Mouse (Mus musculus): Measurements from ENCODE around the gene Prpf38b. TPM values are rescaled to one million over a fixed set of nuclear protein-coding genes. Genes with fewer than 3 reads are reported as not detected.

The Prpf38b gene
- polyA plus RNA-seq, 1 experiment, result 113 TPM

GRCm38 (mm10) chr3:108940001-108940633 is 28.6 kb upstream of the Prpf38b start, which contains the start of gene Gm9857:
TSS of gene Gm9857 (minus strand) at chr3:108940445.
- Histone ChIP-seq H3K9ac (ENCODE audit: low read depth, poor library complexity, severe bottlenecking) (no peak within 1 kb of the TSS), H3K9me3 (replicated peaks; ENCODE audit: control insufficient read depth, insufficient read depth, low read length, poor library complexity, severe bottlenecking) (peaks cover 14% of the 10 kb centered on the region), H3K4me1 (ENCODE audit: control insufficient read depth, insufficient read depth, low read length) (no peaks in the 10 kb centered on the region), H3K4me3 (ENCODE audit: low read depth, low read length) (peak within 1 kb of the TSS; percentile 11), H3K27me3 (ENCODE audit: control insufficient read depth, insufficient read depth, low read length, poor library complexity, severe bottlenecking) (peaks cover 11% of the 10 kb centered on the region), H3K27ac (ENCODE audit: insufficient read depth, low read length) (no peak within 1 kb of the TSS), H3K36me3 (ENCODE audit: control insufficient read depth, insufficient read depth, low read length, poor library complexity, severe bottlenecking) (no peaks in the 10 kb centered on the region)
- no peak for TF ChIP-seq CTCF (IDR thresholded peaks at IDR 0.05; ENCODE audit: low read depth, low read length)
- TF ChIP-seq POLR2A (IDR thresholded peaks at IDR 0.05; ENCODE audit: insufficient read depth, low read length), result no peak
- TF ChIP-seq EP300 (IDR thresholded peaks at IDR 0.05; ENCODE audit: insufficient read depth, low read depth, low read length), result no peak

GRCm38 (mm10) chr3:108939573-108939972 is 28.0 kb upstream of the Prpf38b start, which contains the start of gene Henmt1:
TSS of gene Henmt1 (plus strand) at chr3:108939873.
- TF ChIP-seq EP300 (IDR thresholded peaks at IDR 0.05; ENCODE audit: insufficient read depth, low read depth, low read length), result no peak
- TF ChIP-seq CTCF (IDR thresholded peaks at IDR 0.05; ENCODE audit: low read depth, low read length), result no peak
- TF ChIP-seq POLR2A (IDR thresholded peaks at IDR 0.05; ENCODE audit: insufficient read depth, low read length), result no peak
- peaks cover 14% of the 10 kb centered on the region for H3K9me3 ChIP-seq (replicated peaks; ENCODE audit: control insufficient read depth, insufficient read depth, low read length, poor library complexity, severe bottlenecking)
- peaks cover 11% of the 10 kb centered on the region for H3K27me3 ChIP-seq (ENCODE audit: control insufficient read depth, insufficient read depth, low read length, poor library complexity, severe bottlenecking)
- peak within 1 kb of the TSS; percentile 11 for H3K4me3 ChIP-seq (ENCODE audit: low read depth, low read length)
- no peak within 1 kb of the TSS for H3K27ac ChIP-seq (ENCODE audit: insufficient read depth, low read length)
- H3K9ac ChIP-seq (ENCODE audit: low read depth, poor library complexity, severe bottlenecking), result no peak within 1 kb of the TSS
- H3K4me1 ChIP-seq (ENCODE audit: control insufficient read depth, insufficient read depth, low read length), result no peaks in the 10 kb centered on the region
- H3K36me3 ChIP-seq (ENCODE audit: control insufficient read depth, insufficient read depth, low read length, poor library complexity, severe bottlenecking), result no peaks in the 10 kb centered on the region

DNA sequence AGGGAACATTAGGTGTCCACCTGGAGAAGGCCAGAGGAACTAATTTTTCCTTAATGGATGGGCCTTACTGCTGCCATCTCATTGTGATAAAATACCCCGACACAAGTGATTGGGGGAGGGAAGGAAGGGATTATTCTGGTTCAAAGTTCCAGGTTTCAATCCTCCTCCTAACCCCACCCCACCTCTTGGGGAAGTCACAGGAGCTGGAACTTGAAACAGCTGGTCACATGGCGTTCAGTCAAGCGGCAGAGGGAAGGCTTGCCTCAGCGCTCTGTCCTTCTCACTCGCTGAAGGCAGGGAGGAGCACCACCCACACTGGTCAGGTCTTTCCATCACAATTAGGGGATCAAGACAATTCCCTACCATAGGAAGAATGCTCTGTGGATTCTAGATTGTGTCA is 27.2 kb upstream of the Prpf38b start:
- Histone ChIP-seq H3K4me1 (ENCODE audit: control insufficient read depth, insufficient read depth, low read length) (no peaks in the 10 kb centered on the region), H3K9ac (ENCODE audit: low read depth, poor library complexity, severe bottlenecking) (no peak overlapping the region), H3K27ac (ENCODE audit: insufficient read depth, low read length) (no peak overlapping the region), H3K36me3 (ENCODE audit: control insufficient read depth, insufficient read depth, low read length, poor library complexity, severe bottlenecking) (no peaks in the 10 kb centered on the region), H3K9me3 (replicated peaks; ENCODE audit: control insufficient read depth, insufficient read depth, low read length, poor library complexity, severe bottlenecking) (peaks cover 14% of the 10 kb centered on the region), H3K27me3 (ENCODE audit: control insufficient read depth, insufficient read depth, low read length, poor library complexity, severe bottlenecking) (peaks cover 11% of the 10 kb centered on the region), H3K4me3 (ENCODE audit: low read depth, low read length) (no peak overlapping the region)
- TF ChIP-seq EP300 (IDR thresholded peaks at IDR 0.05; ENCODE audit: insufficient read depth, low read depth, low read length), result no peak
- no peak for TF ChIP-seq CTCF (IDR thresholded peaks at IDR 0.05; ENCODE audit: low read depth, low read length)
- no peak for TF ChIP-seq POLR2A (IDR thresholded peaks at IDR 0.05; ENCODE audit: insufficient read depth, low read length)

- Histone ChIP-seq H3K27me3 (ENCODE audit: control insufficient read depth, insufficient read depth, low read length, poor library complexity, severe bottlenecking) (peaks cover under 1% of the 10 kb centered on the region; the same call in 1 of the 2 replicates), H3K9ac (ENCODE audit: low read depth, poor library complexity, severe bottlenecking) (no peak overlapping the region), H3K4me3 (ENCODE audit: low read depth, low read length) (no peak overlapping the region), H3K4me1 (ENCODE audit: control insufficient read depth, insufficient read depth, low read length) (no peaks in the 10 kb centered on the region), H3K36me3 (ENCODE audit: control insufficient read depth, insufficient read depth, low read length, poor library complexity, severe bottlenecking) (no peaks in the 10 kb centered on the region), H3K27ac (ENCODE audit: insufficient read depth, low read length) (no peak overlapping the region), H3K9me3 (replicated peaks; ENCODE audit: control insufficient read depth, insufficient read depth, low read length, poor library complexity, severe bottlenecking) (peaks cover 9% of the 10 kb centered on the region)
- no peak for TF ChIP-seq POLR2A (IDR thresholded peaks at IDR 0.05; ENCODE audit: insufficient read depth, low read length)
- no peak for TF ChIP-seq CTCF (IDR thresholded peaks at IDR 0.05; ENCODE audit: low read depth, low read length)
- TF ChIP-seq EP300 (IDR thresholded peaks at IDR 0.05; ENCODE audit: insufficient read depth, low read depth, low read length), result no peak
Measured at GRCm38 (mm10) chr3:108933557-108933956, 22.0 kb upstream of the Prpf38b start.

- H3K4me3 ChIP-seq (ENCODE audit: low read depth, low read length), result no peak overlapping the region
- H3K27me3 ChIP-seq (ENCODE audit: control insufficient read depth, insufficient read depth, low read length, poor library complexity, severe bottlenecking), result no peaks in the 10 kb centered on the region
- no peak overlapping the region for H3K9ac ChIP-seq (ENCODE audit: low read depth, poor library complexity, severe bottlenecking)
- no peaks in the 10 kb centered on the region for H3K36me3 ChIP-seq (ENCODE audit: control insufficient read depth, insufficient read depth, low read length, poor library complexity, severe bottlenecking)
- no peak overlapping the region for H3K27ac ChIP-seq (ENCODE audit: insufficient read depth, low read length)
- no peaks in the 10 kb centered on the region for H3K4me1 ChIP-seq (ENCODE audit: control insufficient read depth, insufficient read depth, low read length)
- H3K9me3 ChIP-seq (replicated peaks; ENCODE audit: control insufficient read depth, insufficient read depth, low read length, poor library complexity, severe bottlenecking), result peaks cover 6% of the 10 kb centered on the region
- TF ChIP-seq EP300 (IDR thresholded peaks at IDR 0.05; ENCODE audit: insufficient read depth, low read depth, low read length) (no peak), CTCF (IDR thresholded peaks at IDR 0.05; ENCODE audit: low read depth, low read length) (no peak), POLR2A (IDR thresholded peaks at IDR 0.05; ENCODE audit: insufficient read depth, low read length) (no peak)
Measured at GRCm38 (mm10) chr3:108926308-108926707, 14.8 kb upstream of the Prpf38b start.

DNA sequence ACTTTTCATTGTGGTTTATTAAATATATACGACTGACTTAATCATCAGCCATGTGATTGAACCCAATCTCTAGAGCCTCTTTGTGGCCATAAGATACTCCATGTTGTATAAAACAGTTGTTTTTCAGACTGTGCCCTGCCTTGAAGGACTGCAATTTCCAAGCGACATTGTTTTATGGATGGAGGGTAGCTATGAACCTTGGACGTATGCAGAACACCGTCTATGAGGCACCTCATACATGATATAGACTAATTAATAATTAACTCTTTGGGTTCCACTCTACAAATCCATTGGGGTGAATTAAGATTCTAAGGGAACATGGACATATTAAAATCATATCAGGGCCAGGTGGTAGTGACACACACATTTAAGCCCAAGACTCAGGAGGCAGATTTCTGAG is 14.2 kb upstream of the Prpf38b start:
- no peak overlapping the region for H3K27ac ChIP-seq (ENCODE audit: insufficient read depth, low read length)
- H3K36me3 ChIP-seq (ENCODE audit: control insufficient read depth, insufficient read depth, low read length, poor library complexity, severe bottlenecking), result no peaks in the 10 kb centered on the region
- no peak overlapping the region for H3K4me3 ChIP-seq (ENCODE audit: low read depth, low read length)
- H3K9ac ChIP-seq (ENCODE audit: low read depth, poor library complexity, severe bottlenecking), result no peak overlapping the region
- peaks cover 4% of the 10 kb centered on the region for H3K9me3 ChIP-seq (replicated peaks; ENCODE audit: control insufficient read depth, insufficient read depth, low read length, poor library complexity, severe bottlenecking)
- no peak for TF ChIP-seq CTCF (IDR thresholded peaks at IDR 0.05; ENCODE audit: low read depth, low read length)
- no peak for TF ChIP-seq POLR2A (IDR thresholded peaks at IDR 0.05; ENCODE audit: insufficient read depth, low read length)
- TF ChIP-seq EP300 (IDR thresholded peaks at IDR 0.05; ENCODE audit: insufficient read depth, low read depth, low read length), result no peak
- H3K27me3 ChIP-seq (ENCODE audit: control insufficient read depth, insufficient read depth, low read length, poor library complexity, severe bottlenecking), result no peaks in the 10 kb centered on the region
- H3K4me1 ChIP-seq (ENCODE audit: control insufficient read depth, insufficient read depth, low read length), result no peaks in the 10 kb centered on the region
